Mouse (Mus musculus) Muller cell, postnatal 12 days (primary cell): ENCODE measurements around the gene Mtcl1.

Source experiments
- DNase-seq: peaks from one replicate; pipeline ENCODE4 v3.0.0-alpha.2; 2015; ENCODE audit errors: inconsistent ontology term

Mtcl1 gene

GRCm38 (mm10) chr17:66326552-66327045 is 123.0 kb downstream of the Mtcl1 start:
- no peak for DNase-seq

- no peak for DNase-seq
These were observed 123.4 kb downstream of the Mtcl1 start for GRCm38 (mm10) chr17:66326204-66326545.

DNA sequence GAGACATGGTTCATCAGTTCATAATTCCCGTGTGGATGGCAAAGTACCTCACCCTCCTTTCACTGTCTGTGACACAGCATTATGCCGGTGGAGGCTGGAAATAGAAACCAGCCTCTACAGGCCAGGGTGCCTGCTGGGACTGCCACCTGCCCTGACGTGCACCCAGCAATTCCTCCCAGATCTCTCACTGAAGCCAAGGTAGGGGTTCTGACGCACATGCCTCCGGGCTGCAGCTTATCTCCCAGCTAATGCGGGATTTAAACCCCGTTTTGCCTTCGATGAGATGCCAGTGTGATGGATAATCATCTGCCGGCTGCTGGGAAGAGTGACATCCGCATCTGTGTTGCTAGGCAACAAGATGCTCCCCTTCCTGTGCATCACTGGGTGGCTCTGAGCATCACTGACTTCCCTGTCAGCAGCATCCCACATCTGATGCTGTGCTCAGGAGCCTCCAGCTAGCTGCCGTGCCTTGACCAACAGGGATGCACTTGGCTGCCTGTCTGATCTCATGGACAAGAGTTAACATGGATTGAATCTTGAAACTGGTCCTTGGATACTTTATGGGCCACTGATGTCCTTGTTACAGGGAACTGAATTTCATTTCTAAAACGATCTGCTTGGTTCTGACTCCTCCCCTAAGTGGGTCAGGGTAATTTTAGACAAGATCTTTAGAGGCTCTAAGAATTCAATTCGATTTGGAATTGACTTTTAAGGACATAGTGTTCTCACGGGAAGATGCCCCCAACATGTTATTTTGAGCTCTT is 123.9 kb downstream of the Mtcl1 start:
- no peak for DNase-seq

DNA sequence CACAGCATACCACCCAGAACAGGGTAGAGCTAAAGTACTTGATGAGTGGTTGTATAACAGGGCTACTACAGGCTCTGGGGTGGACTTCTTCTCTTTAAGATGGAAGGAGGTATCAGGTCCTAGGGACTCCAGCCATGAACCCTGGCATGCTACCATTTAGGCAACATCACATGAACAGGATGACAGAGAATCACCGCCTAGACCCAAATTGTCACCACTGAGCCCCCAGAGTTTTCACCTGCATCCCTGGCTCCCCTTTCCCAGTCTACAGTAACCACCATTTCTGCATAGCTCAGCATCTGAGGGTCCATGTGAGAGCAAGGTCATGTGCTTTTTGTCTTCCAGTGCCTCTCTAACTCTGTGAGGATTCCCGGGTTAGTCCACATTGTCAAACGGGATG is 124.7 kb downstream of the Mtcl1 start:
- no peak for DNase-seq

- no peak for DNase-seq
These were observed 126.8 kb downstream of the Mtcl1 start for GRCm38 (mm10) chr17:66322646-66323255.

DNA sequence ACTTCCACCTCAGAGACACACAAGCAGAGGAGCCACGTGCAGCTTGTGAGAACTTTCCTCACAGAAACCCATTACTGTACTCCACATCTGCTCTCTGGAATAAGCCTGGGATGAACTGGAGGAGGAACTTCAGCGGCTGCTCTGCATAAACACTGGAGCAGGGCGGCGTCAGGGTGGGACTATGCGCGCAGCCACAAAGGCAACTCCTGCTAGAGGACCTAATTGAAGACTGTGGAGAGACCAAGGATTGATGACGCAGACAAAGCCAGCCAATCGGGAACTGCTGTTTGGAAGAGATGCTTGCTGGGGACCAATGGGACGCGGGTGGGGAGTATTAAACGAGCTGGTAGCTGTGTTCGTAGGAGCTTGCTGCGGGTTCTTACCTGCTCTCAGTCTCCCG is 127.6 kb downstream of the Mtcl1 start:
- no peak for DNase-seq

- no peak for DNase-seq
These were observed 128.7 kb downstream of the Mtcl1 start for GRCm38 (mm10) chr17:66320716-66321372.

DNA sequence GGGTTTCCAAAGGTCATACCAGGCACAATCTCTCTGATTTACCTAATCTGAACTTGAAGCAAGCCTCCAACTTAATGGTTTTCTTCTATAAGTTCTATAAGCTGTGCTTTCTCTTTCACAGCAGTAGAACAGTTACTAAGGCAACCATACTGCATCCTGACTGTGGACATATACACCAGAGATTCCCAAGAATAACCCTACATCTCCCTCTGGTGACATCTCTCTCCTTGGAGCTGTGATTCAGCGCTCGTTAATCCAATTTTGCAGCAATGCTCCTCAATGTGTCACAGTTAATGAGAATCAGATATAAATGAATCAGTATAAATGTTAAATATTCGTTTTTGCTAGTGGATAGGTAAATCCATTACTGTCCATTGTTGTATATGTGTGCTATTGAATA is 131.5 kb downstream of the Mtcl1 start:
- peak; percentile 82 for DNase-seq

DNA sequence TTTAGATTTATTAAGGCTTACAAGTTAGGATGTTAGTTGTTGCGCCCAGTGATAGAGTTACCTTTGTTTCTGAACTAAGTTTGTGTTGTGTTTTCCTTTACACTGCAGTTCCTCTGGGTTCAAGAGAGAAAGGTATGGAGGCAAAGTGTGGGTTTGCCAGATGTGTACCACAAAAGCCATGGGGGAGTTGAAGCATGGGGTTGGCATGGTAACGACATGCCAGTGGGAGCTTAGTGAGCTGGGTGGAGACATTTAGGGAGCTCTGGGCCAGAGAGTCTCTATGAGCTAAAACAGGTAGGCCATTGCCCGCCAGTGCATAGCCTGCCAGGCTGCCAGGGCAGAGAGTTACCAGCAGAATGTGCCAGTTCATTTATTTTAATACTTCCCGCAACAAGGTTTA is 132.0 kb downstream of the Mtcl1 start:
- DNase-seq: no peak

GRCm38 (mm10) chr17:66317156-66317555 is 132.4 kb downstream of the Mtcl1 start:
- DNase-seq: no peak

- no peak for DNase-seq
These were observed 134.1 kb downstream of the Mtcl1 start for GRCm38 (mm10) chr17:66315451-66315850.

DNA sequence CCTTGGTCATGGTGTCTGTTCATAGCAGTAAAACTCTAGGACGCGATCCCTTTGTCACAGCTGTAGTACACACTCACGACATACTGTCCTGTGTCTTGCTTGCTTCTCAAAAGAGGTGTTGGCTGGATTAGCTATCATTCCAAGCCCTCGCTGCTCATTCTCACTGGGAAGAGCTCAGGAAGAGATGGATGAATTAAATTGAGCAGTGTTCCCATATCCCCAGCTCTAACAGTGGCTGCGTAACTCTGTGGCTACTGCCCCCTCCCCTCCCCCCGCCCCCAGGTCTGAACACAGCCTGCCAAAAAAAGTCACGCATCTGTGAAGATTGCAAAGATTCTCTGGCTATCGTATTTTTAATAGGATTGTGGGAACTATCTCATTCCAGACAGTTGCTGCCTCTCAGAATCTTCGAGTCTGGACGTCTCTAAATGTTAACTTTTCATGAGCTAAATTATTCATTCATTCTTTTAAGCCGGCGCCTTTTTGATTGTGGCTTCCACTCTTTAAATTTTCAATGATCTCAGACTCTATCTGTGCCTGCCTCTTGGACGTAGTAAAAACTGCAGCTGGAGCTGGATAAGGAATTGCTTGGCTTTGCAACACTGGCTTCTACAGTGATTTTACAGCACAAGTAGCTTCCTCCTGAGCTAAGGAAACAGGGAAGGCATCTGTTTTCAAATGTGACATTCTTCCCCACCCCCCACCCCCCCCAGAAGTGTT is 134.8 kb downstream of the Mtcl1 start:
- DNase-seq: no peak

DNA sequence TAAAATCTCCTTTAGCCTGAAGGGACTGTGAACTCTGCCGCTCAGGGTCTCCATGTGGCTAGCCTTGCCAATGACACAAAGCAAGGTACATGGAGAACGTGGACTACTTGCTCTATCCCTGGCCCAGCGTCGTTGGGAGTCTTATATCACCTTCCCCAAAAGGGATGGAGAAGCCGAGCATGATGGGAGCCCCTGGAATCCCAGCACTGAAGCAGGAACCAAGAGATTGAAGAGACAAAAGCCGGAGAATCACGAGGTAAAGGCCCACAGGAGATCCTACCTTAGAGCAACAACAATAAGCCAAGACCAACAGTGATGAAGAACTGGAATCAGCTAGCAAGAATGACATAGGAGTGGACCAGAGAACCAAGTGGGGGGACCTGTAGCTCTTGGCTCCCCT is 147.6 kb downstream of the Mtcl1 start:
- DNase-seq: no peak

DNA sequence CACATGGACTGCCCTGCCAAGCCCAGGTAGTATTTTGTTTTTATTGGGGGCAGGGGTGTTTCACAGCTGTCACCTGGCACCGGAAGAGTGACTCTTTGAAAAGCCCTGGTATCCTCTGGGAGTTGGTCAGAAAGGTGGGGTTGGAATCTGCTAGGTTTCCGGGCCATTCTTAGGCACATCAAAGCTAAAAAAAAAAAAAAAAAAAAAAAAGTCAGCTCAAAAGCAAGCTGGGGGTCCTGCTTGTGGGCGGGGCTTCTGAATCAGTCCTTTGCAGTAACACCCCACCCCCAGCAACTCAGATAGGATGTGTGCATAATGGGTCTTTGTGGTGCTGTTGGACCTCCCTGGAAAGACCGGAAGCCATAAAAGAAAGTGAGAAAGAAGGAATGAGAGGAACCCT is 148.3 kb downstream of the Mtcl1 start:
- DNase-seq: no peak

DNA sequence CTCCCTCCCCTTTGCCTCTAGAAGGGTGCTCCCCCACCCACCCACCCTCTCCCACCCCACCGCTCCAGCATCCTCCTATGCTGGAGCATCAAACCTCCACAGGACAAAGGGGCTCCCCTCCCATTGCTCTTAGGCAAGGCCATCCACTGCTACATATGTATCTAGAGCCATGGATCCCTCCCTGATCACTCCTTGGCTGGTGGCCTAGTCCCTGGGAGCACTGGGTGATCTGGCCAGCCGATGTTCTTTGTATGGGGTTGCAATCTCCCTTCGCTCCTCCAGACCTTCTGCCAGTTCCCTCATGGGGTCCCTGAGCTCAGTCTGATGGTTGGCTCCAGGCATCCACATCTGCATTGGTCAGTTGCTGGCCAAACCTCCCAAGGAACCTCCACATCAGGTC is 151.8 kb downstream of the Mtcl1 start:
- no peak for DNase-seq

DNA sequence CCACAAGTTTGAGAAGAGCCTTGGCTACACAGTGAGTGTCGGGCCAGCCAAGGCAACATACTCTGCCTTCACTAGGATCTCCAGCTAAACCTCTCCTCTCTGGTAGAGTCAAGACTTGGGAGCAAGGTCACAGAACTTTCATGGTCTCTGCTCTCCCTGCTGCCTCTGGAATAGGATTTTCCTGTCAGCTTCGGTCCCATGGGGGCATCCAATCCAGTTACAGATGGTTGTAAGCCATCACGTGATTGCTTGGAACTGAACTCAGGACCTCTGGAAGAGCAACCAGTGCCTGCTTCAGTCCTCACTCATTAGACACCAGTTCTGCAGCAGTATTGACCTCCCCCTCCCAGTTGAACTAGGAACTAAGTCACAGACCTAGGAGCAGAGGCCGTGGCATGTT is 156.0 kb downstream of the Mtcl1 start:
- no peak for DNase-seq

- no peak for DNase-seq
These were observed 159.7 kb downstream of the Mtcl1 start for GRCm38 (mm10) chr17:66289894-66290293.
